Mouse (Mus musculus) limb, embryonic 14.5 days (tissue): ENCODE results near the gene Hspb1. TPM values are rescaled to one million over a fixed set of nuclear protein-coding genes. Genes with fewer than 3 reads are reported as not detected.

Source experiments
- ATAC-seq: fragments of 200-750 bp; cut with Nextera tagmentation; 2 replicates; pipeline ENCODE4 v1.8.0; 2017; ENCODE audit warnings: low read depth, moderate number of reproducible peaks, moderate TSS enrichment; ENCODE audit not compliant: low FRiP score
- DNase-seq: peaks from one replicate; pipeline ENCODE4 v3.0.0-alpha.2; 2015; ENCODE audit warnings: low spot score
- H3K27ac ChIP-seq: fragments of 300-500 bp; sonication (generic); replicated peaks from 2 replicates; pipeline ENCODE4 v1.5.1; 2014; ENCODE audit warnings: low read depth, mild to moderate bottlenecking, low read length, moderate library complexity, mixed read lengths
- H3K27me3 ChIP-seq: fragments of 300-500 bp; sonication (generic); 2 replicates; pipeline ENCODE4 v1.6.1; 2014; ENCODE audit warnings: low read length, mixed read lengths; ENCODE audit not compliant: control insufficient read depth, insufficient read depth
- H3K36me3 ChIP-seq: fragments of 300-500 bp; sonication (generic); 2 replicates; pipeline ENCODE4 v1.6.1; 2014; ENCODE audit warnings: mild to moderate bottlenecking, low read length, moderate library complexity, mixed read lengths; ENCODE audit not compliant: control insufficient read depth, insufficient read depth
- H3K4me1 ChIP-seq: fragments of 300-500 bp; sonication (generic); 2 replicates; pipeline ENCODE4 v1.6.1; 2014; ENCODE audit warnings: antibody characterized with exemption, low read length, mixed read lengths; ENCODE audit not compliant: control insufficient read depth, insufficient read depth
- H3K4me2 ChIP-seq: fragments of 300-500 bp; sonication (generic); replicated peaks from 2 replicates; pipeline ENCODE4 v1.6.1; 2014; ENCODE audit warnings: low read depth, mild to moderate bottlenecking, low read length, moderate library complexity; ENCODE audit not compliant: severe bottlenecking
- H3K4me3 ChIP-seq: fragments of 300-500 bp; sonication (generic); replicated peaks from 2 replicates; pipeline ENCODE4 v1.5.1; 2014; ENCODE audit warnings: low read length
- H3K9ac ChIP-seq: fragments of 300-500 bp; sonication (generic); 2 replicates; pipeline ENCODE4 v1.6.1; 2014; ENCODE audit warnings: mild to moderate bottlenecking, low read depth, low read length, moderate library complexity; ENCODE audit not compliant: severe bottlenecking
- H3K9me3 ChIP-seq: fragments of 300-500 bp; sonication (generic); 2 replicates; pipeline ENCODE4 v1.6.1; 2016; ENCODE audit warnings: low read length; ENCODE audit not compliant: control insufficient read depth
- POLR2A ChIP-seq: fragments of 200-500 bp; IDR thresholded peaks from 2 replicates; pipeline ENCODE4 v1.8.0; 2012; ENCODE audit warnings: inconsistent platforms, mild to moderate bottlenecking, moderate library complexity, borderline replicate concordance; ENCODE audit not compliant: insufficient read depth, insufficient read length; ENCODE audit errors: extremely low read depth
- WGBS: fragments of 180-500 bp; shearing (Covaris S2); extraction: QIAGEN DNeasy Blood & Tissue Kit; methylation state at CpG from one replicate; pipeline ENCODE4 v1.1.7; 2014; 5-methylcytosine and 5-hydroxymethylcytosine counted together
- polyA plus RNA-seq, 2 experiments: library from polyadenylated mRNA; depleted of rRNA in 1 of 2; stranded (reverse) in 1 of 2; unstranded in 1 of 2; fragments of >200 nt; fragmentation: Nextera tagmentation in 1 of 2; extraction: Ambion mirVana in 1 of 2; gene quantifications; 2 replicates each; pipeline versions ENCODE4 v1.2.1 to v1.2.3; 2012 to 2014

Gene Hspb1
- polyA plus RNA-seq, 2 experiments: 326 to 574 TPM

GRCm38 (mm10) chr5:135917327-135918058 is 29.8 kb downstream of the Hspb1 start:
- Histone ChIP-seq H3K9me3 (no peaks in the 10 kb centered on the region), H3K4me3 (no peak overlapping the region), H3K4me1 (no peaks in the 10 kb centered on the region), H3K9ac (no peak overlapping the region), H3K27ac (no peak overlapping the region), H3K27me3 (no peaks in the 10 kb centered on the region), H3K36me3 (peaks cover 64% of the 10 kb centered on the region), H3K4me2 (no peak overlapping the region)
- DNase-seq: no peak
- WGBS: 92% methylated on average over 8 of the region's 8 CpGs
- no peak for ATAC-seq
- TF ChIP-seq POLR2A: no peak

GRCm38 (mm10) chr5:135918059-135918437 is 30.3 kb downstream of the Hspb1 start:
- H3K27ac ChIP-seq: no peak overlapping the region
- H3K4me3 ChIP-seq: no peak overlapping the region
- H3K36me3 ChIP-seq: peaks cover 63% of the 10 kb centered on the region
- H3K4me1 ChIP-seq: no peaks in the 10 kb centered on the region
- WGBS: 93% methylated on average over 5 of the region's 5 CpGs
- TF ChIP-seq POLR2A: no peak
- DNase-seq (no peak), ATAC-seq (no peak)
- no peak overlapping the region for H3K4me2 ChIP-seq
- H3K27me3 ChIP-seq: no peaks in the 10 kb centered on the region
- no peaks in the 10 kb centered on the region for H3K9me3 ChIP-seq
- no peak overlapping the region for H3K9ac ChIP-seq

DNA sequence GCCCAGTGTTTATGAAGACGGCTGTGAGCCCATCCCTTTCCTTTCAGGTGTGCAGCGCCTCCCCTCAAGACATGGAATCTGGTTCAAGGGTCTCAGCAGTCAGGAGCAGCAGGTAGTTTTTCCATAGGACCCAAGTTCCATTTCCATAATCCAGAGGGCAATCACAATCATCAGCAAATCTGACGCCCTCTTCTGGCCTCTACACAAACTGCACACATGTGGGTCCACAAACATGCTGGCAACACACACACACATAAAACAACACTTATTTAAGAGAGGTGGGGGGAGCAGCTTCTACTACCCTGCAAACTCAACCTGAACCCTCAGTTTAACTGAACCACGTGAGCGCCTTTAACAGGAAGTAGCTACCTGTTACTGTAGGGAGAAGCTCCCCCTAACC is 30.9 kb downstream of the Hspb1 start:
- Histone ChIP-seq H3K36me3 (peaks cover 63% of the 10 kb centered on the region), H3K27ac (no peak overlapping the region), H3K4me3 (no peak overlapping the region), H3K9me3 (no peaks in the 10 kb centered on the region), H3K4me1 (no peaks in the 10 kb centered on the region), H3K4me2 (no peak overlapping the region), H3K27me3 (no peaks in the 10 kb centered on the region), H3K9ac (no peak overlapping the region)
- 95% methylated on average over 5 of the region's 5 CpGs for WGBS
- DNase-seq (no peak), ATAC-seq (no peak)
- TF ChIP-seq POLR2A: no peak

DNA sequence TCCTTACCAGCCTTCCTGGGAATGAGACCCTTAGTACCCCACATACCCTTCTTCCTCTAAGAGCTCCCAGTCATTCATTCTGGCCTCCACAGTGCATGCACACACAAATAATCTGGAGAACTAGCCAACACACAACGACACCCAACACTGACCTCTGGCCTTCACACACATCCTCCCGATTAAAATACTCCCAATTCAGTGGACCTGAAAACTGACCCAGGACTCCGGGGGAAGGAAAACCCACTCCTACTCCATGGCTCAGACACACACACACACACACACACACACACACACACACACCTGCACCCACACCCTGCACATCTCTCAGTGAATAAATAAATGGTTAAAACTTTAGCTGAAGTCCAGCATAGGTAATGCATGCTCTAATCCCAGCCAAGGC is 32.2 kb downstream of the Hspb1 start:
- no peak overlapping the region for H3K9ac ChIP-seq
- ATAC-seq (no peak), DNase-seq (no peak)
- H3K27me3 ChIP-seq: no peaks in the 10 kb centered on the region
- WGBS: 88% methylated on average over 3 of the region's 3 CpGs
- H3K4me1 ChIP-seq: no peaks in the 10 kb centered on the region
- peaks cover 59% of the 10 kb centered on the region for H3K36me3 ChIP-seq
- TF ChIP-seq POLR2A: no peak
- H3K4me3 ChIP-seq: no peak overlapping the region
- no peak overlapping the region for H3K27ac ChIP-seq
- no peaks in the 10 kb centered on the region for H3K9me3 ChIP-seq
- H3K4me2 ChIP-seq: no peak overlapping the region

GRCm38 (mm10) chr5:135923901-135924300 is 36.2 kb downstream of the Hspb1 start:
- ATAC-seq (no peak), DNase-seq (no peak)
- 99% methylated on average over 7 of the region's 7 CpGs for WGBS
- H3K36me3 ChIP-seq: peaks cover 82% of the 10 kb centered on the region
- H3K27me3 ChIP-seq: no peaks in the 10 kb centered on the region
- no peak overlapping the region for H3K9ac ChIP-seq
- H3K4me3 ChIP-seq: no peak overlapping the region
- no peak overlapping the region for H3K27ac ChIP-seq
- H3K9me3 ChIP-seq: no peaks in the 10 kb centered on the region
- no peak for TF ChIP-seq POLR2A
- no peaks in the 10 kb centered on the region for H3K4me1 ChIP-seq
- H3K4me2 ChIP-seq: no peak overlapping the region
